ENCODE assay signal across 27 mouse cellular contexts in genomic region chr14:99733474-99734199, GRCm38 (mm10).
DNase-seq lines count a peak whose midpoint lies in the region; ATAC-seq lines count a peak whose summit lies in the region.
"Had no signal": no experiment of that assay in that cellular context is flagged by ENCODE, and none has a peak within 500 bp of the region (broad histone marks: within the 10 kb centered on the region; RNA-seq: fewer than 3 reads in every experiment).

No protein-coding gene starts in this region.

- H3K9ac ChIP-seq in forebrain, embryonic 15.5 days (replicated peaks), result no peak overlapping the region
- H3K9ac ChIP-seq in forebrain, embryonic 12.5 days, result no peak overlapping the region
- H3K9ac ChIP-seq in midbrain, embryonic 16.5 days (ENCODE audit: low read depth, low read length), result no peak overlapping the region
- H3K9ac ChIP-seq: heart, embryonic 13.5 days; limb, embryonic 15.5 days; liver, embryonic 14.5 days; lung, embryonic 14.5 days; midbrain, embryonic 13.5 days; neural tube, embryonic 13.5 days had no signal

- peak; percentile 96 for ATAC-seq in forebrain, embryonic 15.5 days (replicated peaks)
- ATAC-seq in forebrain, embryonic 12.5 days (ENCODE audit: low FRiP score), result no peak
- ATAC-seq in midbrain, embryonic 16.5 days, result 0 out of 2 replicates have a peak, but pooled peaks have one; percentile 14
- ATAC-seq: CD4-positive, CD25-positive, alpha-beta regulatory T cell, adult 4 months; hindbrain, postnatal 0 days; intestine, embryonic 16.5 days; midbrain, embryonic 13.5 days had no signal

- no peaks in the 10 kb centered on the region for H3K36me3 ChIP-seq in forebrain, embryonic 15.5 days
- H3K36me3 ChIP-seq in forebrain, embryonic 12.5 days (replicated peaks), result no peaks in the 10 kb centered on the region
- H3K36me3 ChIP-seq in midbrain, embryonic 16.5 days (ENCODE audit: control insufficient read depth, insufficient read depth, low read length), result no peaks in the 10 kb centered on the region
- no peaks in the 10 kb centered on the region for H3K36me3 ChIP-seq in midbrain, embryonic 10.5 days
- H3K36me3 ChIP-seq: heart, embryonic 13.5 days; limb, embryonic 15.5 days; midbrain, embryonic 13.5 days; neural tube, embryonic 13.5 days had no signal

- H3K4me3 ChIP-seq in forebrain, embryonic 15.5 days, result no peak overlapping the region
- no peak overlapping the region for H3K4me3 ChIP-seq in forebrain, embryonic 12.5 days (replicated peaks)
- no peak overlapping the region for H3K4me3 ChIP-seq in midbrain, embryonic 16.5 days (ENCODE audit: low read depth, low read length)
- no peak overlapping the region for H3K4me3 ChIP-seq in midbrain, embryonic 10.5 days
- H3K4me3 ChIP-seq: heart, adult 2 months; heart, embryonic 13.5 days; limb, embryonic 15.5 days; midbrain, embryonic 13.5 days; myocyte; neural tube, embryonic 13.5 days had no signal

- no peak for DNase-seq in midbrain, embryonic 10.5 days (ENCODE audit: low spot score)
- peak; percentile 57 to 72 for DNase-seq in layer of hippocampus, adult 8-10 months (ENCODE audit: low spot score in 2 of 2)
- no peak for DNase-seq in adrenal gland, adult 2 months
- no peak for DNase-seq in spleen, postnatal 10 days (ENCODE audit: low spot score in 2 of 2)
- DNase-seq: adrenal gland, postnatal 25 days; cerebellum, adult 2 months; cerebellum, postnatal 36 days; embryo, embryonic 11 days; gastrocnemius, postnatal 14 days; heart, adult 2 months; heart, postnatal 14 days; kidney, adult 9 months; kidney, postnatal 25 days; lung, embryonic 14.5 days had no signal

- no peak overlapping the region for H3K4me2 ChIP-seq in forebrain, embryonic 15.5 days (replicated peaks)
- H3K4me2 ChIP-seq in forebrain, embryonic 12.5 days, result no peak overlapping the region
- no peak overlapping the region for H3K4me2 ChIP-seq in midbrain, embryonic 16.5 days (ENCODE audit: low read length)
- H3K4me2 ChIP-seq: heart, embryonic 13.5 days; limb, embryonic 15.5 days; lung, embryonic 14.5 days; midbrain, embryonic 13.5 days; neural tube, embryonic 13.5 days had no signal

- 0 out of 2 replicates have a peak, but pooled peaks cover 5% of the 10 kb centered on the region for H3K4me1 ChIP-seq in forebrain, embryonic 15.5 days
- H3K4me1 ChIP-seq in forebrain, embryonic 12.5 days, result no peaks in the 10 kb centered on the region
- H3K4me1 ChIP-seq in midbrain, embryonic 16.5 days (ENCODE audit: control insufficient read depth, insufficient read depth, low read length), result no peaks in the 10 kb centered on the region
- H3K4me1 ChIP-seq in midbrain, embryonic 10.5 days, result no peaks in the 10 kb centered on the region
- H3K4me1 ChIP-seq: heart, embryonic 13.5 days; limb, embryonic 15.5 days; midbrain, embryonic 13.5 days; neural tube, embryonic 13.5 days had no signal

- no peaks in the 10 kb centered on the region for H3K9me3 ChIP-seq in forebrain, embryonic 15.5 days
- no peaks in the 10 kb centered on the region for H3K9me3 ChIP-seq in forebrain, embryonic 12.5 days
- H3K9me3 ChIP-seq in midbrain, embryonic 16.5 days (replicated peaks; ENCODE audit: control insufficient read depth, low read length, poor library complexity, severe bottlenecking), result no peaks in the 10 kb centered on the region
- H3K9me3 ChIP-seq in midbrain, embryonic 10.5 days (replicated peaks), result no peaks in the 10 kb centered on the region
- H3K9me3 ChIP-seq: heart, embryonic 13.5 days; limb, embryonic 15.5 days; midbrain, embryonic 13.5 days; neural tube, embryonic 13.5 days had no signal

- peak overlapping the region; percentile 89 for H3K27ac ChIP-seq in forebrain, embryonic 15.5 days (replicated peaks)
- H3K27ac ChIP-seq in forebrain, embryonic 12.5 days, result no peak overlapping the region
- no peak overlapping the region for H3K27ac ChIP-seq in midbrain, embryonic 16.5 days (ENCODE audit: low read length)
- no peak overlapping the region for H3K27ac ChIP-seq in midbrain, embryonic 10.5 days (replicated peaks)
- H3K27ac ChIP-seq: heart, adult 2 months; heart, embryonic 13.5 days; hindbrain, postnatal 0 days; limb, embryonic 15.5 days; liver, embryonic 14.5 days; midbrain, embryonic 13.5 days; neural tube, embryonic 13.5 days; stomach, postnatal 0 days had no signal

- H3K27me3 ChIP-seq in forebrain, embryonic 15.5 days, result no peaks in the 10 kb centered on the region
- H3K27me3 ChIP-seq in forebrain, embryonic 12.5 days, result no peaks in the 10 kb centered on the region
- H3K27me3 ChIP-seq in midbrain, embryonic 16.5 days (ENCODE audit: control insufficient read depth, insufficient read depth, low read depth, low read length), result no peaks in the 10 kb centered on the region
- no peaks in the 10 kb centered on the region for H3K27me3 ChIP-seq in midbrain, embryonic 10.5 days (ENCODE audit: low read depth, poor library complexity, severe bottlenecking)
- H3K27me3 ChIP-seq: heart, embryonic 13.5 days; limb, embryonic 15.5 days; midbrain, embryonic 13.5 days; neural tube, embryonic 13.5 days had no signal

- WGBS in forebrain, embryonic 15.5 days, result 51% methylated on average over 7 of the region's 7 CpGs
- 75% methylated on average over 7 of the region's 7 CpGs for WGBS in forebrain, embryonic 12.5 days
- WGBS in midbrain, embryonic 16.5 days, result 70% methylated on average over 7 of the region's 7 CpGs
- 90% methylated on average over 7 of the region's 7 CpGs for WGBS in midbrain, embryonic 10.5 days

Comparison
In these comparisons a context has a peak if more than half of its experiments do, and no peak if none do; other contexts are left out.
1. DNase-seq: peak in layer of hippocampus, adult 8-10 months (2 of 2); none in midbrain, embryonic 10.5 days (single experiment), adrenal gland, adult 2 months (single experiment) and spleen, postnatal 10 days (0 of 2).